Mouse (Mus musculus): Measurements from ENCODE around the gene Dhx37.
"Not testable (repeated sequence)": the region's sequence is repeated elsewhere in the genome, so short reads cannot be mapped to it uniquely, and the experiment has no call there.

Dhx37 gene

GRCm38 (mm10) chr5:125407020-125407830, 26.7 kb downstream of the Dhx37 start:
- DNase-seq, result peak in 1 of 2 experiments; percentile 28

GRCm38 (mm10) chr5:125406322-125407016, 27.5 kb downstream of the Dhx37 start:
- peak; percentile 64 to 78 for DNase-seq

GRCm38 (mm10) chr5:125405546-125406248, 28.2 kb downstream of the Dhx37 start:
- peak; percentile 86 to 93 for DNase-seq

GRCm38 (mm10) chr5:125404903-125405545, 28.9 kb downstream of the Dhx37 start:
- peak; percentile 52 to 74 for DNase-seq

GRCm38 (mm10) chr5:125404536-125404902, 29.4 kb downstream of the Dhx37 start:
- DNase-seq, result no peak

GRCm38 (mm10) chr5:125403481-125404465, 30.1 kb downstream of the Dhx37 start:
- peak; percentile 82 to 88 for DNase-seq

GRCm38 (mm10) chr5:125402991-125403390, 30.9 kb downstream of the Dhx37 start:
- no peak for DNase-seq

- no peak for DNase-seq
Measured at GRCm38 (mm10) chr5:125402476-125402875, 31.4 kb downstream of the Dhx37 start.

GRCm38 (mm10) chr5:125400903-125401302, 33.0 kb downstream of the Dhx37 start:
- peak; percentile 5 to 40 for DNase-seq

GRCm38 (mm10) chr5:125395008-125395407, 38.9 kb downstream of the Dhx37 start:
- DNase-seq, result no peak

- peak; percentile 90 to 94 for DNase-seq
Measured at GRCm38 (mm10) chr5:125393622-125394603, 40.0 kb downstream of the Dhx37 start.

GRCm38 (mm10) chr5:125392977-125393621, 40.8 kb downstream of the Dhx37 start:
- DNase-seq, result peak; percentile 98 to 99

GRCm38 (mm10) chr5:125392618-125392976, 41.3 kb downstream of the Dhx37 start:
- DNase-seq, result no peak

GRCm38 (mm10) chr5:125392176-125392575, 41.7 kb downstream of the Dhx37 start:
- not testable (repeated sequence) for DNase-seq

GRCm38 (mm10) chr5:125391609-125392008, 42.3 kb downstream of the Dhx37 start:
- DNase-seq, result peak; percentile 88

- DNase-seq, result no peak
Measured at GRCm38 (mm10) chr5:125390906-125391477, 42.9 kb downstream of the Dhx37 start.

- peak; percentile 95 to 96 for DNase-seq
Measured at GRCm38 (mm10) chr5:125389579-125390441, 44.1 kb downstream of the Dhx37 start, which contains the start of gene Ubc. TSS of gene Ubc (minus strand) at chr5:125390202.

GRCm38 (mm10) chr5:125389131-125389578, 44.8 kb downstream of the Dhx37 start, which contains the start of gene Gm10382:
TSS of gene Gm10382 (plus strand) at chr5:125389322.
- DNase-seq, result peak; percentile 90 to 94

Measured in kidney, postnatal 25 days (tissue).